Mouse (Mus musculus): Measurements from ENCODE around the gene Sema3g. TPM values are rescaled to one million over a fixed set of nuclear protein-coding genes. Genes with fewer than 3 reads are reported as not detected.
A peak's percentile ranks its signal among the peaks of the same experiment; 100 is the strongest.

Sema3g gene
- 1 to 10 TPM; 7.2 to 8.7 TPM for total RNA-seq (2021)
- long read RNA-seq, experiment 1, result 0 reads
- long read RNA-seq, experiment 2, partial matches to known transcripts, result 0 of 1 reads
- long read RNA-seq, experiment 2, other reads (novel, unspliced or antisense), result 1 of 1 reads

DNA sequence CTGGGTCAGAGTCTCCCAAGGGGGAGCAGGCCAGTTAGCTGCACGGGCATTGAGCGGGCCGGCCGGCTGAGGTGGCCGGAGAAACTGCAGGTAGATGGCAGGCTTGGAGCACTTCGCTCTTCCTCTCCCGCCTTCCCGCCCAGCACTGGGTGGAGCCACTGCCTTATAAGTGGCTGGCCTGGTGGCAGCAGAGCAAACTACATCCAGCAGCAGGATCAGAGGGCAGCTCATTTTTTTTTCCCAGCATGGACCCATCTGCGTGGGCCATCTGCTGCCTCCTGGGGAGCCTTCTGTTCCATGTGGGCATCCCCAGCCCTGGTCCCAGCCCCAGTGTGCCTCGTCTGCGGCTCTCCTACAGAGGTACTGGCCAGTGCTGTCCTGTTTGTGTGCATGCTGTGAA lies at the start of gene Sema3g:
Sema3g (plus strand) TSS at position 195 of the 400 bp plus-strand sequence.
- intact Hi-C loops (cut with DNase I; ENCODE audit: low total_unique reads), result no loop called here
- DNase-seq, result peak; percentile 62

- peak; percentile 40 for DNase-seq
- intact Hi-C loops (cut with DNase I; ENCODE audit: low total_unique reads), result no loop called here
Observed at GRCm38 (mm10) chr14:31168425-31168824, 49.2 kb upstream of the Sema3g start, which contains the start of gene Stab1. Gene Stab1 (minus strand): TSS chr14:31168641.

DNA sequence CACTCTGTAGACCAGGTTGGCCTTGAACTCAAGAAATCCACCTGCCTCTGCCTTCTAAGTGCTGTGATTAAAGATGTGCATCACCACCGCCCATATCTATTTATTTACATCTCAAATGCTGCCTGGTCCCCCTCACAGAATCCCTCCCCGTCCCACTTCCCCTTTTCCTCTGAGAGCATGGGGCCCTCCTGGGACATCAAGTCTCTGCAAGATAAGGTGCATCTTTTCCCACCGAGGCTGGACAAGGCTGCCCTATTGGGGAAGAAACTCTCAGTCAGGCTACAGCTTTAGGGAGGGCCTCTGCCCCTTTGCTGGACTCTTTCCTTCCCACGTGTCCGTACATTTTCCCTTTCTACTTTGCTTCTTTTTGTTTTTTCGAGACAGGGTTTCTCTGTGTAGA lies 48.2 kb upstream of the Sema3g start:
- DNase-seq, result no peak
- intact Hi-C loops (cut with DNase I; ENCODE audit: low total_unique reads), result no loop called here

GRCm38 (mm10) chr14:31170963-31171362 lies 46.7 kb upstream of the Sema3g start:
- no peak for DNase-seq
- intact Hi-C loops (cut with DNase I; ENCODE audit: low total_unique reads), result no loop called here

- intact Hi-C loops (cut with DNase I; ENCODE audit: low total_unique reads), result no loop called here
- no peak for DNase-seq
Observed at GRCm38 (mm10) chr14:31171386-31171785, 46.3 kb upstream of the Sema3g start.

DNA sequence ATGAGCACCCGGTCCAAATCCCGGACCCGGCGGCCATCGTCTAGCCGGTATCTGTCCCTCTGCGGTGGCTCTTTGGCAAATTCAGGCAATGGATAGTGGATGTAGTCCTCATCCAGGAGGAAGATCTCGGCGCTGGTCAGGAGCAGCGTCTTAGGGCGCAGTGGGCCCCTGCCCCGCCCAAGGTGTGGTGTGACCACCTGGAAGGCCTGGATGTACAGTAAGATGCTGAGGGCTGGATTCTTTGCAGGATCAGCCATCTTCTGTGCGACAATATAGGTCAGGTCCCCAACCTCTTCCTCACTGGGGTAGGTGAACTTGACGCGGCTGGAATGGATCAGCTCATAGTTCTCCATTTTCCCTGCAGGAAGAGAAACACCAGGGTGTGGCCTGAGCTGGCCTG lies 45.8 kb upstream of the Sema3g start:
- no peak for DNase-seq
- intact Hi-C loops (cut with DNase I; ENCODE audit: low total_unique reads), result no loop called here

DNA sequence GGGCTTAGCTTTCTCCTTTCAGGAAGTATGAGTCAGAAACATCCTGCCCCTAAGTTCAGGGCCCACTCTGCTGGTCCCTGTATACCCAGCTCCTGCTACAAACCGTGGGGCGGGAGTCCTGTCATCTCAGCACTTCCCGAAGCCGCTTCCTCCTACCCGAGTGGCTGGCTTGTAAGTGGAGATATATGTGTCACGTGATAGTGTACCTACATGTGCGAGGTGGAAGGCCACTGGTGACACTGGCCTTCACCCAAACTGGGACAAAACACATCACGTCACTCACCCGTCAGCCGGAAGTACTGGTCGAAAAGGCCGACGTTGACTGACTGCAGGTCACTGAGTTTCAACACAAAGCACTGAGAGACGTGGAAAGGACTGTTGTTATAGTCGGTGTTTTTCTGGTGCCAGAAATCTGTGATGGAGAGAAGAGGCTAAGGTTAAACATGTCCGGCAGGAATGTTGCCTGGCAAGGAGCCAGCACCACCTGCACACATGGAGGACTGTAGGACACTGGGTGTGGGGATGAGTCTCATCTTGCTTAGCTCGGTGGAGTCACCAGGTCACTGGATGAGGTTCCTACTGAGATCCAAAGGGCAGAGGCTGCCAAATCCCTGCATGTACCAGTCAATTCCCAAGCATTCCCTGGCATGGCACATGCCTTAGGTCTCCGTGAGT lies 44.7 kb upstream of the Sema3g start:
- DNase-seq, result no peak
- intact Hi-C loops (cut with DNase I; ENCODE audit: low total_unique reads), result no loop called here

DNA sequence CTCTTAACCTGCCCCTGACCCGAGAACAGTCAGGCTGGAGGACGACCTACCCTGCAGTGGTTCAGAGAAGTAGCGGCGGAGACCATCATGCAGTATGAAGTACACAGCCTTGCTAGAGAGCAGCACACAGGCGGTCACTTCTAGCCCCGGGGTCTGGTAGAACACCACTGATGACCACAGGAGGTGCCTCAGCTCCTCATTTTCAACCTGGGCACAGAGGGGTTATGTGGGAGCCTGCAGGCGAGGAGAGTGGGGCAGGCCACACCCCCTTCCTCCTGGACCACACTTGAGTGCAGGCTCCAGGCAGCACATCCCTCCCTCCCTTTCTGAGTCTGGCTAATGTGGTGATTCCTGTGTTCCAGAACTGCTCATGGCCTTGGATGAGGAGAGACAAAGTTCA lies 44.1 kb upstream of the Sema3g start:
- no peak for DNase-seq
- intact Hi-C loops (cut with DNase I; ENCODE audit: low total_unique reads), result no loop called here

- no peak for DNase-seq
Observed at GRCm38 (mm10) chr14:31177287-31177686, 40.4 kb upstream of the Sema3g start.

DNA sequence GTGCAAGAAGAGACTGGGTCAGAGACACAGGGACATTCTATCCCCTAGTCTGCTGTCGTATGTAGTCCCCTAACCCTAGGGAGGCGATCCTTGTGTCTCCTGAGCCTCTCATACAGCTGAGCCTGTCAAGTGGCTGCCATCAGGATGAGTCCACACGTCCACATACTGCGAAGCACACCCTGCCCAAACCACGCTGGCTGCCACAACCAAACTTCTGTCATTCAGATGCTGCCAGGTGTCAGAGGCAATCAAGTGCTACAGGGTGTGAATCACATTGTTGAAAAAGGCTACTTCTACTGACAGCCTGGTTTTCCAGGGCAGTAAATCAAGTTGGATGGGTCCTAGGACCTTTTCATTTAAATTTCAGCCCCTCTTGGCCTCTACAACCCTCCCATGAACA lies 39.9 kb upstream of the Sema3g start:
- intact Hi-C loops (cut with DNase I; ENCODE audit: low total_unique reads), result no loop called here

More at GRCm38 (mm10) chr14:31177287-31177686, 40.4 kb upstream of the Sema3g start:
- intact Hi-C loops (cut with DNase I; ENCODE audit: low total_unique reads), result no loop called here

DNA sequence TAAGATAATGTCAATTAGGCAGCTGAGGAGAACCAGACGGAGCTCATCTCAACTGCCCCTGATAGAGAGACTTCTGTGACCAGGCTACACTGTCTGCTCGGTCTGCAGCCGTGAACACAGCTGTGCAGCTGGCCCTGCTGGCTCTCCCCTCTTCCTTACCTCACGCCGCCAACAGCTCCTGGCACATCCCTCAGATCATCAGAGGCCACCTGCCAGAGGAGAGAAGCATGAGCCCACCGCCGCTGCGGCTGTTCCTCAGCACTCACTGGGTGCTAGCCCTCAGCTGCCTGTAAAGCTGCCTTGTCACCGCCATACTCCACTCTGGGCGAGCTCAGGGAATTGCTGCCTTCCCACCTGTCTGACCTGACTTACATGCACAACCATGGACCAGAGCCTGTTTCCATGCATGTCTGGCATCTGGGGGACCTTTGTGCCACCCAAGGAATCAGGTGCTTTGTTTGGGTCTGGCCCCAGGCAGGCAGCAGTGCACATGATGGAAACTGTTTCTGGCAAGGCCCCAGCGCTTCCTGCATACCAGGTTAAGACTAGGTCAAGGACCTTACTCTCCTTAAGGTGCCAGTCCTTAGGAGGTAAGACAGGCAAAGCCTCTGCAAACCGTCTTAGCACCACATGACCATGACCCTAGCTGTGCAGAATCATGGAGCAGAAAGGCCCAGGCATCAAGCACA lies 37.8 kb upstream of the Sema3g start:
- DNase-seq, result peak; percentile 68
- intact Hi-C loops (cut with DNase I; ENCODE audit: low total_unique reads), result loop anchor here (10.0 kb wide), 1 partner anchor 45 kb away; the partner anchor contains the start of gene Nt5dc2

More for the DNA sequence above, 39.9 kb upstream of the Sema3g start:
- no peak for DNase-seq

DNA sequence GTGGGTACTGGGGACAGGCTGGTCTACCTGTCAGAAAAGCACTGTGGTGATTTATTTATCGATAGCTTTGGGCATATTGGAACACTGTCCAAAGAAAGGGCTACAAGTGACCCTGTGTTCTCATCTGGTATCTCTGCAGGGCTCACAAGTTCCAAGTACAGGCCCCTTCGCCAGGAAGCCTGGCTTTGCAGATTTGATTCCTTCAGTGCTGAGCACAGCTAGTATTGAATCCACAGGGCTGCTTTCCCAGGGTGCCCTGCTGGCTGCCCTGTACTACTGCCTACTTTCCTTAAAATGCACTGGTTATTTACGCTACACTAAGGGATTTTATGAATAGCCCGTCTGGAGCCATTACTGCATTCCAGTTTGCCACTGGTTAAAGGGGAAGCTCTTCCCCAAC lies 36.1 kb upstream of the Sema3g start:
- intact Hi-C loops (cut with DNase I; ENCODE audit: low total_unique reads), result loop anchor here (10.0 kb wide), 1 partner anchor 47 kb away; the partner anchor contains the start of gene Nt5dc2
- no peak for DNase-seq

- DNase-seq, result no peak
- intact Hi-C loops (cut with DNase I; ENCODE audit: low total_unique reads), result loop anchor here (10.0 kb wide), 1 partner anchor 48 kb away; the partner anchor contains the start of gene Nt5dc2
Observed at GRCm38 (mm10) chr14:31182786-31183290, 34.8 kb upstream of the Sema3g start.

GRCm38 (mm10) chr14:31183541-31183940 lies 34.1 kb upstream of the Sema3g start:
- no peak for DNase-seq
- intact Hi-C loops (cut with DNase I; ENCODE audit: low total_unique reads), result loop anchor here (10.0 kb wide), 1 partner anchor 49 kb away; the partner anchor contains the start of gene Nt5dc2

GRCm38 (mm10) chr14:31184195-31184594 lies 33.5 kb upstream of the Sema3g start:
- no peak for DNase-seq
- intact Hi-C loops (cut with DNase I; ENCODE audit: low total_unique reads), result loop anchor here (10.0 kb wide), 1 partner anchor 49 kb away; the partner anchor contains the start of gene Nt5dc2

- intact Hi-C loops (cut with DNase I; ENCODE audit: low total_unique reads), result loop anchor here (10.0 kb wide), 1 partner anchor 52 kb away; the partner anchor contains the start of gene Nt5dc2
- no peak for DNase-seq
Observed at GRCm38 (mm10) chr14:31186656-31187055, 31.0 kb upstream of the Sema3g start.

GRCm38 (mm10) chr14:31188771-31189181 lies 28.9 kb upstream of the Sema3g start:
- intact Hi-C loops (cut with DNase I; ENCODE audit: low total_unique reads), result loop anchor here (10.0 kb wide), 1 partner anchor 54 kb away; the partner anchor contains the start of gene Nt5dc2
- no peak for DNase-seq

DNA sequence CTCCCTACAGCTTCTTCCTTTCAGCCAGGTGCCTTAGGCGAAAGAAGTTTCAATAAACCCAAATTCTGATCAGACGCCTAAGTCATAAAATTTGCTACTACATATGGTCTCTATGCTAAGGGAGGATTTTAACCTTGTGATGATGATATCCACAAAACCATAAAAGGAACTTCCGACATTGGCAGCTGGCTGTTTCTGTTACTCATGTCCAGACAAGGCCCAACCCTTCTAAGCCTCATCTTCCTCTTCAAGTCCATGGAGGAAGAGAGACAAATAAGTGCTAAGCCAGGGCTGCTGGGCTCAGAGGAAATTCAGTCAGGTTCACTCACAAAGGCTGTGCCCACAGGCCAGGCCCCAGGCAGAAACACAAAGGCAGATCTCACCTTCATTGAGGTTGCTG lies 28.3 kb upstream of the Sema3g start:
- no peak for DNase-seq
- intact Hi-C loops (cut with DNase I; ENCODE audit: low total_unique reads), result loop anchor here (10.0 kb wide), 1 partner anchor 55 kb away; the partner anchor contains the start of gene Nt5dc2

- intact Hi-C loops (cut with DNase I; ENCODE audit: low total_unique reads), result no loop called here
- no peak for DNase-seq
Observed at GRCm38 (mm10) chr14:31191936-31192335, 25.7 kb upstream of the Sema3g start.

- no peak for DNase-seq
- intact Hi-C loops (cut with DNase I; ENCODE audit: low total_unique reads), result no loop called here
Observed at GRCm38 (mm10) chr14:31193791-31194190, 23.9 kb upstream of the Sema3g start.
